Mouse (Mus musculus) macrophage (primary cell): Measurements from ENCODE around the gene Rbmxl1. TPM values are rescaled to one million over a fixed set of nuclear protein-coding genes. Genes with fewer than 3 reads are reported as not detected.
"Not testable (repeated sequence)": the region's sequence is repeated elsewhere in the genome, so short reads cannot be mapped to it uniquely, and the experiment has no call there.

Experiments used
- H3K27ac ChIP-seq: fragments of 350-480 bp; formaldehyde crosslinking; 2 replicates; pipeline ENCODE4 v1.9.0; 2021
- H3K36me3 ChIP-seq: fragments of 350-480 bp; formaldehyde crosslinking; 2 replicates; pipeline ENCODE4 v1.9.0; 2021; ENCODE audit errors: inconsistent target
- H3K4me3 ChIP-seq: fragments of 350-480 bp; formaldehyde crosslinking; 2 replicates; pipeline ENCODE4 v1.9.0; 2021; ENCODE audit errors: inconsistent target
- H3K79me2 ChIP-seq: fragments of 350-480 bp; formaldehyde crosslinking; 2 replicates; pipeline ENCODE4 v1.9.0; 2021; ENCODE audit errors: inconsistent target
- WGBS: methylation state at CpG from one replicate; pipeline ENCODE4 v1.1.7; 2026; ENCODE audit warnings: inconsistent platforms; ENCODE audit not compliant: missing documents; 5-methylcytosine and 5-hydroxymethylcytosine counted together
- polyA plus RNA-seq: library from polyadenylated mRNA; stranded (reverse); fragments of 250-400 nt; gene quantifications from 3 replicates; pipeline ENCODE4 v1.2.4, GENCODE M21; 2018; ENCODE audit warnings: inconsistent platforms

Rbmxl1 gene
- polyA plus RNA-seq, 1 experiment from 2014 or later: 73.7 TPM

GRCm38 (mm10) chr8:78513106-78513505, 4.4 kb upstream of the Rbmxl1 start:
- Histone ChIP-seq H3K79me2 (peaks cover 58% of the 10 kb centered on the region), H3K4me3 (no peak overlapping the region), H3K36me3 (peaks cover 16% of the 10 kb centered on the region), H3K27ac (no peak overlapping the region)
- WGBS: 94% methylated on average over 4 of the region's 4 CpGs

- H3K36me3 ChIP-seq: peaks cover 5% of the 10 kb centered on the region
- peak overlapping the region; percentile 93; the same call in 1 of the 2 replicates for H3K4me3 ChIP-seq
- H3K79me2 ChIP-seq: peaks cover 74% of the 10 kb centered on the region
- H3K27ac ChIP-seq: no peak overlapping the region
- WGBS: 84% methylated on average over 3 of the region's 3 CpGs
Measured at GRCm38 (mm10) chr8:78510926-78511325, 2.2 kb upstream of the Rbmxl1 start.

- Histone ChIP-seq H3K27ac (peak overlapping the region; percentile 75), H3K36me3 (no peaks in the 10 kb centered on the region), H3K79me2 (peaks cover 74% of the 10 kb centered on the region), H3K4me3 (peak overlapping the region; percentile 93)
- WGBS: 0% methylated on average over 11 of the region's 11 CpGs
Measured at GRCm38 (mm10) chr8:78510094-78510493, 1.4 kb upstream of the Rbmxl1 start.

- Histone ChIP-seq H3K36me3 (no peaks in the 10 kb centered on the region), H3K4me3 (peak within 1 kb of the TSS; percentile 93), H3K27ac (peak within 1 kb of the TSS; percentile 75), H3K79me2 (peaks cover 68% of the 10 kb centered on the region)
- WGBS: under 1% methylated on average over 50 of the region's 51 CpGs
Measured at GRCm38 (mm10) chr8:78509273-78510031, 754 bp upstream of the Rbmxl1 start, which contains the start of gene Slc10a7. TSS of gene Slc10a7 (plus strand) at chr8:78509346.

- H3K36me3 ChIP-seq: no peaks in the 10 kb centered on the region
- 2% methylated on average over 38 of the region's 38 CpGs for WGBS
- H3K27ac ChIP-seq: peak overlapping the region; percentile 47
- H3K79me2 ChIP-seq: peaks cover 54% of the 10 kb centered on the region
- peak overlapping the region; percentile 56 for H3K4me3 ChIP-seq
Measured at GRCm38 (mm10) chr8:78507979-78508718, 549 bp downstream of the Rbmxl1 start.

GRCm38 (mm10) chr8:78502706-78503105, 6.0 kb downstream of the Rbmxl1 start:
- H3K36me3 ChIP-seq: no peaks in the 10 kb centered on the region
- WGBS: 100% methylated on average over 2 of the region's 2 CpGs
- no peak overlapping the region for H3K4me3 ChIP-seq

GRCm38 (mm10) chr8:78496273-78496672, 12.4 kb downstream of the Rbmxl1 start:
- WGBS: 100% methylated on average over 2 of the region's 3 CpGs
- H3K79me2 ChIP-seq: not testable (repeated sequence)

More at GRCm38 (mm10) chr8:78502706-78503105, 6.0 kb downstream of the Rbmxl1 start:
- Histone ChIP-seq H3K27ac (no peak overlapping the region), H3K79me2 (peaks cover 12% of the 10 kb centered on the region)

GRCm38 (mm10) chr8:78493031-78493430, 15.7 kb downstream of the Rbmxl1 start:
- H3K4me3 ChIP-seq: no peak overlapping the region
- no peaks in the 10 kb centered on the region for H3K36me3 ChIP-seq
- no peak overlapping the region for H3K27ac ChIP-seq
- 71% methylated on average over 2 of the region's 2 CpGs for WGBS
- no peaks in the 10 kb centered on the region for H3K79me2 ChIP-seq

More at GRCm38 (mm10) chr8:78496273-78496672, 12.4 kb downstream of the Rbmxl1 start:
- not testable (repeated sequence) for H3K36me3 ChIP-seq, H3K27ac ChIP-seq, H3K4me3 ChIP-seq

- H3K4me3 ChIP-seq: no peak overlapping the region
- no peaks in the 10 kb centered on the region for H3K36me3 ChIP-seq
- H3K27ac ChIP-seq: no peak overlapping the region
- 64% methylated on average over 3 of the region's 3 CpGs for WGBS
- H3K79me2 ChIP-seq: no peaks in the 10 kb centered on the region
Measured at GRCm38 (mm10) chr8:78489733-78490132, 19.0 kb downstream of the Rbmxl1 start.

- Histone ChIP-seq H3K79me2 (no peaks in the 10 kb centered on the region), H3K36me3 (no peaks in the 10 kb centered on the region), H3K27ac (no peak overlapping the region), H3K4me3 (no peak overlapping the region)
- WGBS: 65% methylated on average over 6 of the region's 6 CpGs
Measured at GRCm38 (mm10) chr8:78477051-78477829, 31.5 kb downstream of the Rbmxl1 start.

GRCm38 (mm10) chr8:78467889-78468288, 40.8 kb downstream of the Rbmxl1 start:
- no peak overlapping the region for H3K27ac ChIP-seq
- no peaks in the 10 kb centered on the region for H3K79me2 ChIP-seq
- H3K4me3 ChIP-seq: no peak overlapping the region
- H3K36me3 ChIP-seq: no peaks in the 10 kb centered on the region
- 89% methylated on average over 2 of the region's 2 CpGs for WGBS

GRCm38 (mm10) chr8:78463941-78464340, 44.8 kb downstream of the Rbmxl1 start:
- no peaks in the 10 kb centered on the region for H3K36me3 ChIP-seq
- no peaks in the 10 kb centered on the region for H3K79me2 ChIP-seq
- H3K4me3 ChIP-seq: no peak overlapping the region
- WGBS: 100% methylated on average over 2 of the region's 2 CpGs
- no peak overlapping the region for H3K27ac ChIP-seq

- Histone ChIP-seq H3K27ac (no peak overlapping the region), H3K36me3 (no peaks in the 10 kb centered on the region), H3K4me3 (no peak overlapping the region), H3K79me2 (no peaks in the 10 kb centered on the region)
- WGBS: 69% methylated on average over 3 of the region's 3 CpGs
Measured at GRCm38 (mm10) chr8:78456441-78456840, 52.3 kb downstream of the Rbmxl1 start.
